Mouse (Mus musculus): ENCODE measurements at regions not wholly inside any gene's neighbourhood (a gene's known extent, or its start where the extent isn't known, plus 50 kb on each side); places are given as distances from the start of the nearest gene placed in this dataset.

- 93% methylated on average over 1 of the region's 1 CpGs for WGBS
Measured at GRCm38 (mm10) chr7:113010150-113010549, 56.4 kb downstream of the Rassf10 start.

GRCm38 (mm10) chr7:113017092-113017755, 63.5 kb downstream of the Rassf10 start:
- TF ChIP-seq CTCF (IDR thresholded peaks at IDR 0.05; ENCODE audit: insufficient read depth, low read depth, low read length) (no peak), POLR2A (IDR thresholded peaks at IDR 0.05; ENCODE audit: insufficient read depth, low read depth, low read length) (no peak)
- WGBS: 56% methylated on average over 8 of the region's 8 CpGs
- no peak overlapping the region for H3K27ac ChIP-seq (ENCODE audit: insufficient read depth, low read depth, low read length)
- H3K4me3 ChIP-seq (ENCODE audit: insufficient read depth, low read depth, low read length): no peak overlapping the region
- no peaks in the 10 kb centered on the region for H3K4me1 ChIP-seq (ENCODE audit: control insufficient read depth, insufficient read depth, low read length)

More at GRCm38 (mm10) chr7:113010150-113010549, 56.4 kb downstream of the Rassf10 start:
- H3K4me1 ChIP-seq (ENCODE audit: control insufficient read depth, insufficient read depth, low read length): no peaks in the 10 kb centered on the region
- H3K27ac ChIP-seq (ENCODE audit: insufficient read depth, low read depth, low read length): no peak overlapping the region
- TF ChIP-seq CTCF (IDR thresholded peaks at IDR 0.05; ENCODE audit: insufficient read depth, low read depth, low read length) (no peak), POLR2A (IDR thresholded peaks at IDR 0.05; ENCODE audit: insufficient read depth, low read depth, low read length) (no peak)
- no peak overlapping the region for H3K4me3 ChIP-seq (ENCODE audit: insufficient read depth, low read depth, low read length)

GRCm38 (mm10) chr7:113021412-113021811, 67.7 kb downstream of the Rassf10 start:
- Histone ChIP-seq H3K4me3 (ENCODE audit: insufficient read depth, low read depth, low read length) (no peak overlapping the region), H3K4me1 (ENCODE audit: control insufficient read depth, insufficient read depth, low read length) (no peaks in the 10 kb centered on the region), H3K27ac (ENCODE audit: insufficient read depth, low read depth, low read length) (no peak overlapping the region)
- WGBS: 83% methylated on average over 5 of the region's 5 CpGs
- TF ChIP-seq CTCF (IDR thresholded peaks at IDR 0.05; ENCODE audit: insufficient read depth, low read depth, low read length) (no peak), POLR2A (IDR thresholded peaks at IDR 0.05; ENCODE audit: insufficient read depth, low read depth, low read length) (no peak)

DNA sequence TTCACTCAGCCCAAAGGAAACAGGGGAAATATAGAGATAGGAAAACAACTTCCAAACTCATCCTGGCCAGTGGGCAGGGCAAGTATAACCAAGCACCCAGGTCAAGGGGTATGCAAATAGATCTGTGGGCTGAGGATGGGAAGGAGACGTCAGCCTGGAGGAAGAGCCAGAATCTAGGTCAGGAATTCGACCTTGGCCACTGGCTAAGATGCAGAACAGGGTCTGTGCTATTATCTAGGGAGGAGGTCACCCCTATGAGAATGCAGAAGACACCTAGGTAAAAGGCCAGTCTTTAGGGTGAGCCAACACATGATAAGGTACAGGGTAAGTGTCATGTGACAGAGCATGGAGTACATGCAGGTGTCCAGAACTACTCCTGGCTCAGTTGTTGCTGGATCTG, 68.8 kb downstream of the Rassf10 start:
- no peak overlapping the region for H3K4me3 ChIP-seq (ENCODE audit: insufficient read depth, low read depth, low read length)
- H3K4me1 ChIP-seq (ENCODE audit: control insufficient read depth, insufficient read depth, low read length): no peaks in the 10 kb centered on the region
- H3K27ac ChIP-seq (ENCODE audit: insufficient read depth, low read depth, low read length): no peak overlapping the region
- 56% methylated on average over 2 of the region's 2 CpGs for WGBS
- TF ChIP-seq POLR2A (IDR thresholded peaks at IDR 0.05; ENCODE audit: insufficient read depth, low read depth, low read length) (no peak), CTCF (IDR thresholded peaks at IDR 0.05; ENCODE audit: insufficient read depth, low read depth, low read length) (no peak)

- Histone ChIP-seq H3K4me3 (ENCODE audit: insufficient read depth, low read depth, low read length) (no peak overlapping the region), H3K27ac (ENCODE audit: insufficient read depth, low read depth, low read length) (no peak overlapping the region), H3K4me1 (ENCODE audit: control insufficient read depth, insufficient read depth, low read length) (no peaks in the 10 kb centered on the region)
- 93% methylated on average over 1 of the region's 1 CpGs for WGBS
- TF ChIP-seq POLR2A (IDR thresholded peaks at IDR 0.05; ENCODE audit: insufficient read depth, low read depth, low read length) (no peak), CTCF (IDR thresholded peaks at IDR 0.05; ENCODE audit: insufficient read depth, low read depth, low read length) (no peak)
Measured at GRCm38 (mm10) chr7:113025758-113026157, 72.0 kb downstream of the Rassf10 start.

- Histone ChIP-seq H3K27ac (ENCODE audit: insufficient read depth, low read depth, low read length) (no peak overlapping the region), H3K4me3 (ENCODE audit: insufficient read depth, low read depth, low read length) (no peak overlapping the region)
- 79% methylated on average over 10 of the region's 10 CpGs for WGBS
Measured at GRCm38 (mm10) chr7:113026290-113027075, 72.7 kb downstream of the Rassf10 start.

GRCm38 (mm10) chr7:113027125-113027801, 73.5 kb downstream of the Rassf10 start:
- TF ChIP-seq POLR2A (IDR thresholded peaks at IDR 0.05; ENCODE audit: insufficient read depth, low read depth, low read length) (no peak), CTCF (IDR thresholded peaks at IDR 0.05; ENCODE audit: insufficient read depth, low read depth, low read length) (no peak)
- Histone ChIP-seq H3K27ac (ENCODE audit: insufficient read depth, low read depth, low read length) (no peak overlapping the region), H3K4me1 (ENCODE audit: control insufficient read depth, insufficient read depth, low read length) (no peaks in the 10 kb centered on the region), H3K4me3 (ENCODE audit: insufficient read depth, low read depth, low read length) (no peak overlapping the region)
- WGBS: 86% methylated on average over 5 of the region's 5 CpGs

More at GRCm38 (mm10) chr7:113026290-113027075, 72.7 kb downstream of the Rassf10 start:
- TF ChIP-seq POLR2A (IDR thresholded peaks at IDR 0.05; ENCODE audit: insufficient read depth, low read depth, low read length): no peak
- no peak for TF ChIP-seq CTCF (IDR thresholded peaks at IDR 0.05; ENCODE audit: insufficient read depth, low read depth, low read length)
- no peaks in the 10 kb centered on the region for H3K4me1 ChIP-seq (ENCODE audit: control insufficient read depth, insufficient read depth, low read length)

- TF ChIP-seq POLR2A (IDR thresholded peaks at IDR 0.05; ENCODE audit: insufficient read depth, low read depth, low read length) (no peak), CTCF (IDR thresholded peaks at IDR 0.05; ENCODE audit: insufficient read depth, low read depth, low read length) (no peak)
- Histone ChIP-seq H3K4me1 (ENCODE audit: control insufficient read depth, insufficient read depth, low read length) (no peaks in the 10 kb centered on the region), H3K27ac (ENCODE audit: insufficient read depth, low read depth, low read length) (no peak overlapping the region), H3K4me3 (ENCODE audit: insufficient read depth, low read depth, low read length) (no peak overlapping the region)
- 77% methylated on average over 5 of the region's 5 CpGs for WGBS
Measured at GRCm38 (mm10) chr7:113030053-113030752, 76.4 kb downstream of the Rassf10 start.

Data from olfactory bulb, adult 2 months (tissue).